Mouse (Mus musculus) right cerebral cortex, postnatal 10 days (tissue): ENCODE measurements around the gene Aadacl4.
"Not testable (repeated sequence)": the region's sequence is repeated elsewhere in the genome, so short reads cannot be mapped to it uniquely, and the experiment has no call there.

Source experiments
- DNase-seq, 2 experiments: peaks; one replicate each; pipeline ENCODE4 v3.0.0; 2021; ENCODE audit warnings: low spot score in 2 of 2

The Aadacl4 gene

DNA sequence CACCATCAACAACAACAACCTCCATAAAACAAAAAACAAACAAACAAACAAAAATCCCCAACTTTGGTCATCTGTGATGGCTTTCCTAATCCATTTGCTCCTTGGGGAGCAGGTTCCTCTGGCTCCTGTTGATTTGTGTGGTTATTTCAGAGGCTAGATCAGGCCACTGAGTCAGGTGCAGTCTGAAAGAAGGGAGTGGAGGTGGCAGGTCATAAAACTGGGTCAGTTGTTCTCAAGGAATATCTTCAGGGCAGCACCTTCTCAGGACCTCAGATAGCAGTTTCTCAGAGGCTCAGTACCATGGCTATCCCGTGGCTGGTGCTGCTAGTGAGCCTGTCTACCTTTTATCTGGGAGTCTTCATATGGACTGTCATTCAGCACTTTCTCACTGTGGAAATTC is at the start of gene Aadacl4:
TSS of gene Aadacl4 (plus strand) at position 301 of the 400 bp plus-strand sequence.
- no peak for DNase-seq

DNA sequence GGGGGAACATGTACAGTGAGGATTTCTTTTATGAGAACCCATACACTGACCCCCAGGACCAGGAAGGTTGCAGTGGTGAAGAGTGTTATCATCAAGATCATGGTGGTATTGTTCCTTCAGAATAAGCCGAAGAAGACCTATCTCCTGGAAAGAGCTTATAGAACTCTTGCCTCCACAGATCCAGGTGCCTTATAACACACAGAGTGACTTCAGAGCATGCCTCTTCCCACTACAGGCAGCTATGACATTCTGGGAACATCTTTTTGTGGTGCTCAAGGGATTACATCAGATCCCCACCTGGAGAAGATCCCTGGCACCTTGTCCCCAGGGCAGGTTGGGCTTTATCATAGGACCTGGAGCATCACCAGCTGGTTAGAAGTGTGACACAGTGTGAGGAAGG is 48.5 kb upstream of the Aadacl4 start, which contains the start of gene Gm13124:
TSS of gene Gm13124 (minus strand) at position 101 of the 400 bp plus-strand sequence.
- DNase-seq: no peak

DNA sequence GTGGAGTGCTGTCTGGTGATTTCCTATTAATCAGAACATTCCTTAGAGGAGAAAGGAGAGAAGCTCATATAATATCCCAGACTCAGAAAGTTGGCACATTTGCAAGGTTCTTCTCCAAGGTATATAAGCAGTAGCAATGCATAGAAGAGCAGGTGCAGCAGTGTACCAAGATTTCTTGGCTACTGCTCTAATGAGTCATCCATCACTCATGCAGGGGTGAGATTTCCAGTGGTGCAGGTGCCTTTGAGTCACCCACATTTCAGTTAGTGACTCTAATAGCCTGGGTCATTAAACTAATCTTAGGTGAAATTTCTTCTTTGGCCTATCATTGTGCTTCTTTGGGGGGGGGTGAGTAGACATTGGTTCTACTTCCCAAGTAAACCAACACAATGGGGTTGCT is 45.8 kb upstream of the Aadacl4 start:
- DNase-seq: no peak

DNA sequence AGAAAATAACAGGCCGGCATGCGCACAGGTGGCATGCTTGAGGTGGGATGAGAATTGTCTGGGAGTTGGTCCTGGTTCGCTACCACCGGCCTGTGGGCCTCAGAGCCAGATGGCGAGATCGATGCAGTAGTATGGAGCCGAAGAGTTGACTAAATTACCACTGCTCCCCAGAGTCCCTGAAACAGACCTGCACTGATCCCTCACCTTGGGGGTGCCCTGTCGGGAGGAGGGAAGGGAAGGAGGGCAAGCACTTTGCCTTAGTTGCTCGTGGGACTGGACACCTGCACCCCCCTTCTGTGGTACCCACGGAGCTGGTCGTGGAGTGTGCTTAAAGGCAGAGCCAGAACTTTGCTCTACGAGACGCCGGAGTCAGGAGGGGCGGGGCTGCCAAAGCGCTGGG is 27.3 kb upstream of the Aadacl4 start:
- not testable (repeated sequence) for DNase-seq

DNA sequence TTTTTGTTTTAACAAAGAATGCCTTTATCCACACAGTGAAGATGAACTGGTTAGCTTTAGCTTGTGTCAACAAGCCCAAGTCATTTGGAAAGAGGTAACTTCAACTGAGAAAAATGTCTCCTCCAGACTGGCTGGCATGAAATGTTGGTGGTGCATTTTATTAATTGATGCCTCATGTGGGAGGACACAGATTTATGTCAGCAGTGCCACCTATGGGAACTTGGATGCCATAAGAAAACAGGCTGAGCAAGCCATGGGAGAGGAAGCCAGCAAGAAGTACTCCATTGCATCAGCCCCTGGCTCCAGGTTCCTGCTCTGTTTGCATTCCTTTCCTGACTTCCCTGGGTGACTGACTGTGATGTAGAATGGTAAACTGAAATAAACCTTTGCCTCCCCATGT is 20.7 kb upstream of the Aadacl4 start:
- no peak for DNase-seq

DNA sequence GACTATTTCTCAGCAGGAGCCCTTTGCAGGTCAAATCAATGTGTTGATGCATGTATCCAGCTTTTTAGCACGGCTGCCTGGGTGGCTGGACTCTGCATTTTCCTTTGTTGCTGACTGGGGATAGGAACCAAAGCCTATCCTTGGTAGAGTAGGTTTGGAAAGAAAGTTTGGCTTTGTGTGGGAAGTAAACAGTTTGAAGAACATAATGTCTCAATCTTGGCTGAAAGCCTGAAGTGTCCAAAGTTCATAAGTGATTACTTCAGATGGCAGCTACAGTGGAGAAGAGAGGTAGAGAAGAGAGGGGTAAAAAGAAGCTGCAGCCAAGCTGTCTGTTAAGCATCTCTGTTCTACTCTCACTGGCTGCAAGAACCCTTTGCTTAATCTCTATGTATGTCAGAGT is 1.1 kb downstream of the Aadacl4 start:
- no peak for DNase-seq

DNA sequence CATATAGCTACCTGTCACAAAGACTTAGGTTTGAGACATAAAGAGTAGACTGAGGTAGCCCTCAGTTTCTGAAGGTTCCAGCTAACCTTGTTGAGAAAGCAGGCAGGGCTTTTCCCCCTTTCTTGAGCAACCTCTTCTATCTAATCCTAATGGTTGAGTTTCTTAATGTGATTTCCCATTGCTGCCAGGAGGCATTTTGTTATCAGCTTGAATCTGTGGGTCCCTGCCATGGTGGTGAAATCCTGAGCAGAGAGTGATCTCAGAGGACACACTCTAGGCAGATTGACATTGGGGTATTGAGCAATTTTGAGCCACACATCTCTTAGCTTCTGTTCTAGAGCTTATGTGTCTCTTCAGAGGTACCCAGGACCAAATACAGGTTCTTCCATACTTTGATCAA is 24.8 kb downstream of the Aadacl4 start:
- DNase-seq: no peak
